Mouse (Mus musculus): ENCODE measurements at regions not wholly inside any gene's neighbourhood (a gene's known extent, or its start where the extent isn't known, plus 50 kb on each side); places are given as distances from the start of the nearest gene placed in this dataset.
"Not testable (repeated sequence)": the region's sequence is repeated elsewhere in the genome, so short reads cannot be mapped to it uniquely, and the experiment has no call there.

- in situ Hi-C loops (cut with MboI, MseI): no loop called here
Observed at GRCm38 (mm10) chr2:78600753-78601152, 267.2 kb upstream of the Ube2e3 start.

- in situ Hi-C loops (cut with MboI, MseI): no loop called here
Observed at GRCm38 (mm10) chr2:78598039-78598438, 269.9 kb upstream of the Ube2e3 start.

GRCm38 (mm10) chr2:78596251-78596650 lies 271.7 kb upstream of the Ube2e3 start:
- in situ Hi-C loops (cut with MboI, MseI): no loop called here

GRCm38 (mm10) chr2:78580013-78580412 lies 287.9 kb upstream of the Ube2e3 start:
- in situ Hi-C loops (cut with MboI, MseI): no loop called here

- in situ Hi-C loops (cut with MboI, MseI): loop anchor here (10.0 kb wide), 1 partner anchor 1208 kb away; no protein-coding TSS in a partner anchor
Observed at GRCm38 (mm10) chr2:78572492-78572891, 295.4 kb upstream of the Ube2e3 start.

GRCm38 (mm10) chr2:78558128-78558527 lies 309.8 kb upstream of the Ube2e3 start:
- in situ Hi-C loops (cut with MboI, MseI): no loop called here

- in situ Hi-C loops (cut with MboI, MseI): no loop called here
Observed at GRCm38 (mm10) chr2:78551085-78551484, 316.8 kb upstream of the Ube2e3 start.

- in situ Hi-C loops (cut with MboI, MseI): no loop called here
Observed at GRCm38 (mm10) chr2:78548683-78549467, 319.0 kb upstream of the Ube2e3 start.

- in situ Hi-C loops (cut with MboI, MseI): no loop called here
Observed at GRCm38 (mm10) chr2:78547286-78547685, 320.6 kb upstream of the Ube2e3 start.

- in situ Hi-C loops (cut with MboI, MseI): no loop called here
Observed at GRCm38 (mm10) chr2:78540422-78540821, 327.5 kb upstream of the Ube2e3 start.

GRCm38 (mm10) chr2:78539592-78540300 lies 328.2 kb upstream of the Ube2e3 start:
- in situ Hi-C loops (cut with MboI, MseI): no loop called here

- in situ Hi-C loops (cut with MboI, MseI): no loop called here
Observed at GRCm38 (mm10) chr2:78537574-78537973, 330.4 kb upstream of the Ube2e3 start.

GRCm38 (mm10) chr2:78533881-78534280 lies 334.0 kb upstream of the Ube2e3 start:
- in situ Hi-C loops (cut with MboI, MseI): not testable (repeated sequence)

GRCm38 (mm10) chr2:78530535-78530934 lies 337.4 kb upstream of the Ube2e3 start:
- in situ Hi-C loops (cut with MboI, MseI): no loop called here

- in situ Hi-C loops (cut with MboI, MseI): loop anchor here (10.0 kb wide), 1 partner anchor 954 kb away; no protein-coding TSS in a partner anchor
Observed at GRCm38 (mm10) chr2:78520258-78521023, 347.5 kb upstream of the Ube2e3 start.

- in situ Hi-C loops (cut with MboI, MseI): no loop called here
Observed at GRCm38 (mm10) chr2:78493115-78493514, 374.8 kb upstream of the Ube2e3 start.

GRCm38 (mm10) chr2:78480036-78480435 lies 387.9 kb upstream of the Ube2e3 start:
- in situ Hi-C loops (cut with MboI, MseI): no loop called here

GRCm38 (mm10) chr2:78459444-78459843 lies 408.5 kb upstream of the Ube2e3 start:
- in situ Hi-C loops (cut with MboI, MseI): loop anchor here (25.0 kb wide), 1 partner anchor 1703 kb away; no protein-coding TSS in a partner anchor

- in situ Hi-C loops (cut with MboI, MseI): loop anchor here (25.0 kb wide), 1 partner anchor 1709 kb away; no protein-coding TSS in a partner anchor
Observed at GRCm38 (mm10) chr2:78453411-78453810, 414.5 kb upstream of the Ube2e3 start.

- in situ Hi-C loops (cut with MboI, MseI): no loop called here
Observed at GRCm38 (mm10) chr2:78436816-78437215, 431.1 kb upstream of the Ube2e3 start.

- in situ Hi-C loops (cut with MboI, MseI): no loop called here
Observed at GRCm38 (mm10) chr2:78435071-78435470, 432.9 kb upstream of the Ube2e3 start.

Measured in regulatory T cell (primary cell).